Mouse (Mus musculus): ENCODE measurements around the gene Gse1.

Gse1 gene

DNA sequence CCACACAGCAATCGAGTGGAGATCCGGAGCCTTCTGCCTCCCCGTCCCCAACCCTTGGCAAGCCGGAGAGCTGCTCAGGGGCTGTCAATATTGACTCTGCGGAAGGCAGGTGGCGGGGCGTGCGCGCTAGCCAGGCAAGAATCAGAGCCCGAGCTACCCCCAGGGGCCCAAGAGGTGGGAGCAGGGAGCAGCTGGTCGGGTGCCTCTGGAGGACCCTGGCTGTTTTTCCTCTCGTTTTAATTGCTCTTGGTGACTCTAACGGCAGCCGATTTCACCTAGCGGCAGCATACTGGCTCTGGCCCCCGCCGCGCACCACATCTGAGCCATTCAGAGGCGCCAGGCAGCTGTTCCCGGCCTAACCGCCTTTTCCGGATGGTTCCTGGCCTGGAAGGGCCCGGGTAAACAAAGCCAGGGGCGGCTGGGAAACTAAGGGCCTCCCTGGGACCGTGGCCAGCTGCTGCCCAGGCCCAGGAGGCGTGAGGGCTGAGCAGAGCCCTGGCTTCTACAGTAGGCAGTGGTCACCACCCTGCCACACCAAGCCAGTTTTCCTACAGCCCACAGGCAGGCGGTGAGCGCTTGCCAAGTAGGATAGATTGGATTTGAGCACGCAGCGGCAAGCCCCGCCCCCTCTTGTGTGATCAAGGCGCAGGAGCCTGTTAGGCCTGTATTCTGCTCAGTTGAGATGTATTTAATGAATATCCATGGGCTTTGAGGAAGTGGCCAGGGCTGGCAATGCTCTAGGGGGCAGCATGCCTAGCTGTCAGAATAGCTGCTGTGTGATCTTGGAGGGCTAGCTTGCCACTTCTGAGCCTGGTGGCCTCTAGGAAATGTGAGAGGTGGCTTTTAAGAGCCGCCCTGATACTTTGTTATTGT, 188.5 kb downstream of the Gse1 start:
- CTCF ChIA-PET, result interaction anchor here (0.5 to 1.4 kb wide), 2 partner anchors 18 to 127 kb away, joined by 3 to 4 read pairs; no protein-coding TSS in a partner anchor

DNA sequence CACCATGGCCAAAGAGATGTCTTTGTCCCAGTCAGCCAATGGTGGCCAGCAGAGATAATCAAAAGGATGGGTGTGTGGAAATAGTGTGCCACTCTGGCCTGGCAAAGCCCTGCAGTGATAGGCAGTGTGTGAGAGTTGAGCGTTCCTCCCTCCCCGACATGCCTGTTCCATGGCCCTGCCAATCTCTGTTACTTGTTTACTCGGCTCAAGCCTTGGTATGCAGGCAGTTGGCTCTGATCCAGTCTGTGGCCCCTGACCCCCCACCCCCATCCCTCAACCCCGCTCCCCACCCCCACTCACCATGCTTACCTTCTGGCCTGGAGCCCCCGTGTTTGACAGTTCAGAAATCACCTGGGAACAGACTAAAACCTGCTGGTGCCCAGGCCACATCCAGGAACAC, 189.9 kb downstream of the Gse1 start:
- CTCF ChIA-PET, result no interaction called here

DNA sequence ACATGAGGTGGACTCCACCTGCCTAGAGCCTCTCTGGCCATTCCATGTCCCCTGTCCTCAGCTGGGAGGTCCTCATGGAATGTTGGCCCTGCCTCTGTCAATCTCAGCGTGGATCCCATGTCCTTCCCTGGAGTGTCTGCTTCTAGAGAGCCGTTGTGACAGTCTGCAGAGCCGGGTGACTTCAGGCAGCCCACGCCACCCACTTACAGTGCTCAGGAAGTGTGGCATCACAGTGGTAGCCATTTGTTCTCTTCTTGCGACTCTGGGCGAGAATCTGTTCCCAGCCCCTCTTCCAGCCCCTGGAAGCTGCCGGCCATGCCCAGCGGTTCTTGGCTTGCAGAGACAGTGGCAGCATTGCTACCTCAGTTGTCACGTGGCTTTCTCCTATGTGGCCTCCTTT, 191.4 kb downstream of the Gse1 start:
- CTCF ChIA-PET, result no interaction called here

DNA sequence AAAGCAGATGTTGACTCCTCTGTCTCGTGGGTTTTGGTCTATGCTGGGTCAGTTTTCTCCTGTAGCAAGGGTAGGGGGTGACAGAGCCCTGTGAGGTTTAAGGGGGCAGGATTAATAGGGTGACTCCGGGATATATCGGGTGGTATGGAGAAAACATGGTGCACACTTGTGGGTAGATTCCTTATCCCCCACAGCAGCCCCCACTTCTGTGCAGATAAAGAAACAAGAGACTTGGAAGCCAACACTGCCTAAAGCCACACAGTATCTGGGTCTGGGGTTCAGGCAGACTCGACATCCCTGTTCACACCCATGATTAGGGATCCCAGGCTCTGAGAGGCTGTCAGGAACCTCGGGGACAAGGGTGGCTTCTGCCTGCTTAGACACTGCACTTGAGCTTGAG, 192.0 kb downstream of the Gse1 start:
- CTCF ChIA-PET, result interaction anchor here (0.6 kb wide), 1 partner anchor 115 kb away, joined by 7 read pairs; no protein-coding TSS in a partner anchor

DNA sequence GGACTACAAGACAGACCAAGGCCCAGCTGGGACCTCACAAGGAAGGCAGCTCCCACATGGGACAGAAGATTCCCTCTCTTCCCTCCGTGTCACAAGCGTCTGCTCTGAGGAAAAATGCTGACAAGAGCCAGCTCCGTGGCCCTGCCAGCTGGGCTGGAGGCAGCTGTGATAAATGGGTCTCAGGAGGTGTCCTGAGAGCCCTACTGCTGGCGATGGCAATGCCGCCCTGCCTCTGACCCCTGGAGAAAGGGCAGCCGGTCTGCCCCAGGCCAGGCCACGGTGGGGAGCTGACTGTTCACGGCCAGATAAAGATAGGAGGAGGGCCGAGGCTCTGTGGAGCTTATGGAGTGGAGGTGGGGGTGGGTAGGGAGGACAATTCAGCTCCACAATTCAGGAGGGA, 193.4 kb downstream of the Gse1 start:
- CTCF ChIA-PET, result interaction anchor here (0.6 kb wide), 2 partner anchors 121 to 134 kb away, joined by 3 to 4 read pairs; no protein-coding TSS in a partner anchor

DNA sequence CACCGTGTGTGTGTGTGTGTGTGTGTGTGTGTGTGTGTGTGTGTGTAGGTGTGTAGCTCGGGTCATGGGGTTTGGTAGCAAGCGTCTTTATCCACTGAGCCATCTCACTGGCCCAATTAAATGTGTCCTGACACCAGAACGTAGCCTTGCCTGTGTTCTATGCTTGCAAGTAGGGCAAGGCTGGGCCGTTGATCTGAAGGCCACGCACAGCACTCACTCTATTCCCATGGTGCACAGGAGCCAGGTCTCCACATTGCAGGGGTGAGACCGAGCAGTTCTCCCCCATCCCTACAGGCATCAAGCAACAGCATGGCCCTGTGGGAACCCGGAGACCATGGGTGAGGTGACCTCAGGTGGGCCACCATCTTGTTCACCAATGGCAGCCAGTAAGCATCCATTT, 194.0 kb downstream of the Gse1 start:
- CTCF ChIA-PET, result interaction anchor here (0.6 kb wide), 1 partner anchor 121 kb away, joined by 3 read pairs; no protein-coding TSS in a partner anchor

DNA sequence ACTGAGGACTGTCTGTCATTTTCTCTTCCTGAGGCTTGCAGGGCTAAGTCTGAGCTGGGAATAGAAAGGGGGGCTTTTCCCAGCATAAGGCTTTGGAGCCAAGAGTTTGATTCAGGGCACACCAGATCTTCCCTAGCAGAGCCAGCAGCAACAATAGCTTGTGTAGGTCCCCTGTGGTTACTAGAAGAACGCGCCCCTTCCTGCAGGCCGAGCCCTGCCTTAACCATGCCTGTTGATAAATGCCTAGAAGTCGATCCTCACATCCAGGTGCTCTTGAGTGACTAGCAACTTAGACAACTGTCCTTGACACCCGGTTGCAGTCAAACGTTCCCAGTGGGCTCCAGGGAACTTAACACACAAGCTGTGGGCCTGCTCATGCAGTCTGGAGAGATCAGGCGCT, 195.3 kb downstream of the Gse1 start:
- CTCF ChIA-PET, result no interaction called here

DNA sequence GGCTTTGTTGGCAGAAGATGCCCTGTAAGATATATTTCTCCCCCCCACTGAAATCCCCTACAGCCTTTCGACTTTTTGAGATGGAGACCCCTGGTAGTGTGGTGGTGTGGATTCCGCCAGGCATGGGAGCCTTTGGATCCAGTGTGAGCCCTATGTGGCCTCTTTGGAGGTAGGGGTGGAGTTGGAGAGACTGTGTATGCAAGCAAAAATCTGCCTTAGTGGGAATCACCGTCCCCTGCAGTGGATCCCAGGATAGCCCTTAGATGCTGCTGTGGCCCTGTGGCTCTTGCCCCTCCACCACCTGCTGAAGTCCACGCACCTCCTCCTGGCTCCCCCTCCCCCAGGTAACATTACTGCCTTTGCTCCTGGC, 196.6 kb downstream of the Gse1 start:
- CTCF ChIA-PET, result no interaction called here

DNA sequence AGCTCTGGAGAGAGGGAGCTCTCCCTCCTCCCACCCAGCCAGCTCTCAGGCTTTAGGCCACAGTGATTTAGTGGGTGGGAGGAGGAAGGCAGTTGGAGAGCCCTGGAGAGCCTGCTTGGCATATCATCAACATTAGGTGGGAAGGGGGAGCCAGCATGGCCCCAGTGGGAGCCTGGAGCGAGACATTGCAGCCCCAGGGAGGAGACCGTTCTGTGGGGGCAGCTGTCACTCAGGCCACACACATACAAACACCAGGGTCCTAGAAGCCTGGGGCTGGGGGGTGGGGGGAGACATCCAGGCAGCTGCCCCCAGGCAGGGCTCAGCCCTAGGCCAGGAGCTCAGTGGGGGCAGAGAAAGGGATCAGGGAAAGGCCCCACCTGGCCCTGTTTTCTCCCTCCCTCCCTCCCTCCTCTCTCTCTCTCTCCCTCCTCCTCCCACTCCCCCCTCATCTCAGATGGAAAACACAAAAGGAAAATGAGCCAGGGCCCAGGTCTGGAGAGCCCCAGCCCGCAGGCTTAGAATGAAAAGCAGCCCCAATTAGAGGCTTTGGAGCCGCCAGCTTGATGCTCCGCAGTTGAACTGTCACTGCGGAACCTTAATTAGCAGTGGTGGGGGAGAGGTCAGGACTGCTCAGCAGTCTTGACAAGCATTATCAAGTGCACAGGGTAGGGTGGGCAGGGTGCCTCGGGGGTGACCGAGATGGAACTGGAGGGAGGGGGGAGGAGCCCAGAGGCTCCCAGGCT, 197.1 kb downstream of the Gse1 start:
- CTCF ChIA-PET, result no interaction called here

DNA sequence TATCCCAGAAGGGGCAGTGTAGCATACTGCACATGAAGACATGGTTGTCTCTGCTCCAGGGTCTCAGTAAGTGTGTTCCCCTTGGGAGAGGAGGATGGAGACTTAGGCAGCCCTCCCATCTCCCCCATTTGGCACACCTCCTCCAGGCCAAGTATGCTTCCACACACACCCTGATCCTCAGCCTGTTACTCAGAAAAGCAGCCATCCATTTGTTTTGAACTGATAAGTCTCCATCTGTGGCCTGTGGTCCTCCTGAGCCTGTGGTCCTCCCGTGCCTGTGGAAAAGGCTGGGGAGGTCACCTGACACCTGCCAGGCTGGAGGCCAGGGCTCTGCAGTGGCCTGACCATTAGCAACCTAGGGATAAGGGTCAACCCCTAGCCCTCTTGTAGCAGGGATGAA, 197.8 kb downstream of the Gse1 start:
- CTCF ChIA-PET, result no interaction called here

DNA sequence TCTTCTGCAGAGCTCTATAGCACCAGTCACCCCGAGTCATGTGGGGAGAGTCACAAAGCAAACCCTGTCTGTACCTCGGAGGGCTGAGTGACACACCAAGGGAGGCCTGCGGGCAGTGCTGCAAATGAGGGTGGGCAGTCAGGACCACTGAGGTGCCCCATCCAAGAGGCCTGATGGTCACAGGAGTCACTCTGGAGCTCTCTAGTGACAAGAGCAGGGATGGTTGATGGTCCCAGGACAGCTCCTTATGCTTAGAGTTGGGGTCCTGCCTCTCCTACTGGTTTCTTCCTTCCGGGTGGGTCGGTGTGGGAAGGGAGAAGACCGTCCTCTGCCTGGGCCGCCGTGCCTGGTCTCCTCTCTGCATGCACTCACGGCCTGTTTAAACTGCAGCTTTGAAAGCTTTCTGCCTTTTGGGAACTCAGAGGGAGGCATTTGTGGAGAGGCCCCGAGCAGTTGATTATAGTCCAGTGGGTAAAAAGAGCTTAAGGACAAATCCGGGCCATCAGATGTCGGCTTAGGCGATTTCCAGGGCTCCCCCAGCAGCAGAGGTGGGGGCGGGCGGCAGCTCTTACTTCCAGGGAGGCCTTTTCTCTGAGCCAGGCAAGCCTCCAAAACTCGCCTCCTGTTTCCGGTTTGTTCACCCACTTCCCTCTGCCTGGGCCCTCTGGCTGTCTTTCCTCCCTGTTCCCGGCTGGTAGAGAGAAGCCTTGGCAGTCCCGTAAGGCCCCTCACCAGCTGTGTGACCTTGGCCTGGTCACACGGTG, 198.5 kb downstream of the Gse1 start:
- CTCF ChIA-PET, result no interaction called here

DNA sequence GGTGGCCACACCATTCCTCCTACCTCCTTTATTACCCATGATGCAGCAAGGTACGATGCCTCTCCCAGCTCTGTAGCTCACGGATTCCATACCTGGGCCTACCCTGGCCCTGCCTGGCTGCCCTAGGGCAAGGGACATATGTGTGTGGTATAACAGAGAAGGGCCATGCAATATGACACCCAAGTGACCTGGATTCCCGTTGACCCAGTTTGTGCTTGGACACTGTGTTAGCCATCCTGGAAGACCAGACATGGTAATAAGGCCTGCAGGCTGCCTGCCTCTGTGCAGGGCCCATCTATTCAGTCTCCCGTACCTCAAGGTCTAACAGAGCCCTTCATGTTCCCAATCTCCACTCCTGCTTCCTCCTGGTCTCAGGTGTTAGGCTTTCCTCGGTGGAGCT, 200.2 kb downstream of the Gse1 start:
- CTCF ChIA-PET, result interaction anchor here (1.4 kb wide), 1 partner anchor 18 kb away, joined by 3 read pairs; no protein-coding TSS in a partner anchor

DNA sequence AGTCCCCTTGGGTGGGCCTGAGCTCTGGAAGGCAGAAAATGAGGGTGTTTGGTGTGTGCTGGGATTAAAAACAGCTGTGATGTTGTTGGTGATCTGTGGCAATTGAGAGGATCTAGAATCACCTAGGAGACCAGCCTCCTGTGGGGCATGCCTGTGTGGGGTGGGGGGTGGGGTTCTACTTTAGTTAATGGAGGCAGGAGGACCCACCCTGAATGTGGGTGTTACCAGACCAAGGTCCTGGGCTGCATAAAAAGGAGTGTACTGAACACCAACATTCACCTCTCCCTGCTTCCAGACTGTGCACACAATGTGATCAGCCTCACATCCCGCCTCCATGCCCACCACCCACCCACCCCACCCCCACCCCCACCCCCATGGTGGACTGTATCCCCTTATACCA, 200.9 kb downstream of the Gse1 start:
- CTCF ChIA-PET, result interaction anchor here (1.4 kb wide), 1 partner anchor 18 kb away, joined by 3 read pairs; no protein-coding TSS in a partner anchor

DNA sequence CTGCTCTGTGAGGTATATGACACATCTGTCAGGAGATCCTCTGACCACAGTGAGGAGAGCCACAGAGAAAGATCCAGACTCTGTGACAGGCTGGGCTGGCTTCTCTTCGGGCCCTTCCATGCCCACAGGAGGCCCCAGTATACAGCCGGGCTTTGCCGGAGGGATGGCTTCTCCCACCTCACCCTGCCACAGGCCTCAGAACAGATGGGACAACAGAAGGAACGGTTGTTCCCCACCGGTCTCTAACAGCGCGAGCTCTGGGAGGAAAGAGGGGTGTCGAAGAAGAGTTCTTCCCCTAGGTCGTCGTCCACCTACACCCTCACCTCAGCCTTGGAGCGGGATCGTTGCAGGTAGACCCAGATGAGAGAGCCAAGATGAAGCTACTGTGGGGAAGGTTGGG, 202.8 kb downstream of the Gse1 start:
- CTCF ChIA-PET, result no interaction called here

DNA sequence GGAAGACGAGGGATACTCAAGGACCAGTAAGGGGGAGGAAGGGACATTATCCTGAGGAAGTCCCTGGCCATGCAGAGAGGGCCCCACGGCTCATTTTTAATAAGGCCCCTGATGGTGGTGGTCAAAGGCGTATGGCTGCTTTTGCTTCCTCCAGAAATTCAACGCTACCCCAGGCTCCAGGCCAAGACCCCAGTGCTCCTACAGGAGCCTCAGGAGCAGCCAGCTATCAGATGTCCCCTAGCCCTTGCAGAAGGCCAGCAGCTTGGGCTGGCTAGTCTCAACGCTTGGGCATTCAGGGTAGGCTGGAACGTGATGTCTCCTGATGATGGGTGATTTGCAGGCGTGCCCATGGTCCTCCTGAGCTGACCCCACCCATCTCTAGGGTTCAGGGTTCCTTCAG, 204.2 kb downstream of the Gse1 start:
- CTCF ChIA-PET, result no interaction called here

DNA sequence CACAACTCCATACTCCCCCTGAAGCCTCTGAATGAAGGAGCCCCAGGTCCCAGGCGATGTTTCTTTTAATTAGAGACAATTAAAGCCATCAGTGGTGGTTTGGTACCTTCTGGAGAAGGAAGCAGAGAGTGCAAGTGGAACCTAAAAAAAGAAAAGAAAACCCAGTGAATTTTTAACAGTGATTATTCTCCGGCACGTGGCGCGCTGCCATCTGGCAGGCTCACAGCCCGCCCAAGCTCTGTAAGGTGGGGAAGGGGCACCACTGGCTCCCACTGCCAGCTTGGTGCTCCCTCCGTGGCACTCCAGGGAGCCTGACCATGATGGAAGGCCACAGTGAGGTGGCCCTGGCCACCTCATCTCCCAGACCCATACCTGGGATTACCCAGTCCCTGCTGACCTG, 204.9 kb downstream of the Gse1 start:
- CTCF ChIA-PET, result interaction anchor here (0.6 kb wide), 1 partner anchor 117 kb away, joined by 5 read pairs; no protein-coding TSS in a partner anchor

DNA sequence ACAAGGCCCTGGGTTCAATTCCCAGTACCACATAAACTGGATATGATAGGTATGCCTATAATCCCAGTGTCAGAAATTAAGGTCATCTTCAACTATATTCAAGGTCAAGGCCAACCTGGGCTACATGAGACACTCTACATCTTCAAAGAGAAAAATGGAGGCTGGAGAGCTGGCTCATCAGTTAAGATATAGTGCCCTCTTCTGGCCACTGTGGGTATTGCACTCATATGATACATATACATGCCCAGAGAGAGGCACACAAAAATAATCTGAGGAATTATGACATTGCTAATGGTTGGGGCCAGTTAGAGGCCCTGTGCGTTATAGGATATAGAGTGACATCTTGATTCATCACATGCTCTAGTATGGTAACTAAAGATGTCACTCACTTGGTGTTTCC, 205.5 kb downstream of the Gse1 start:
- CTCF ChIA-PET, result interaction anchor here (0.6 kb wide), 1 partner anchor 118 kb away, joined by 5 read pairs; no protein-coding TSS in a partner anchor

DNA sequence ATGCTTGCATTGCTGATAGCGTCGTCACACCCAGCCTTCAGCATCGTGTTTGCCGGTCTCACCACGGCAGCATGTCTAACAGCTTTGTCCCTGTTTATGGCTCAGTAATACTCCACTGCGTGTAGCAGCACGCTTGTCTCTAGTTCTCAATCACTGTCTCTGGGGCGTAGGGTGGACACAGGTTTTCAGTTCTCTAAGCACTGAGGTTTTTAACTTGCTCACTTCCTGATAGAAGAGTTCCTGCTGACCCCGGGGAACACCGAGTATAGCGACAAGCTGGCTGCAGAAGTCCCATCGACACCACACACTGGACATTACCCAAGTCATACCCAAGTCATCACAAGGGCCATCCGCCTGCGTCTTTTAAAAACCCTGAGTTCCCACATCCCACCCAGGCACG, 207.5 kb downstream of the Gse1 start:
- CTCF ChIA-PET, result no interaction called here

DNA sequence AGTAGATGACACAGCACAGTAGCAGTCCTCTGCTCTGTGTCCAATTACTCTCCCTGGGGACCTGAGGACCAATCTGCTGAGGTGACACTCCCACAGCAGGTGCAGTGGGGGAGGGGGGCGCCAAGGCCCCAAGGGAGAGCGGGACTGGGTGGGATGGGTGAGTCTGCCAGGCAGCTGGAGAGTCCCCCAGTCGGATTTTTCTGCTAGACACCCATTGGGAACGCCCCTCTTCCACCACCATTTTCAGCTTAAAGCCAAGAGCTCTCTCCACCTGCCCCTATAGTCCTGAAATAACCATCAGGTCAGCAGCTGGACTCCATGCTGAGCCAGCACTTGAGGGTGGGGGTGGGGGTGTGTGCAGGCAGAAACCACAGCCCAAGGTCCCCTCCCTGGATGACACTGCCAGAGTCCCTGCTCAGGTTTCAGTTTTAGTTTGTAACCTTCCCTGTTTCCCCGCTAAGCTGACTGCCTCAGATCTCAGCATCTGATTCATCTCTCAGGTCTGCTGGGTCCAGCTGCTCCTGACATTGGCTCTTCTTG, 208.3 kb downstream of the Gse1 start:
- CTCF ChIA-PET, result no interaction called here

DNA sequence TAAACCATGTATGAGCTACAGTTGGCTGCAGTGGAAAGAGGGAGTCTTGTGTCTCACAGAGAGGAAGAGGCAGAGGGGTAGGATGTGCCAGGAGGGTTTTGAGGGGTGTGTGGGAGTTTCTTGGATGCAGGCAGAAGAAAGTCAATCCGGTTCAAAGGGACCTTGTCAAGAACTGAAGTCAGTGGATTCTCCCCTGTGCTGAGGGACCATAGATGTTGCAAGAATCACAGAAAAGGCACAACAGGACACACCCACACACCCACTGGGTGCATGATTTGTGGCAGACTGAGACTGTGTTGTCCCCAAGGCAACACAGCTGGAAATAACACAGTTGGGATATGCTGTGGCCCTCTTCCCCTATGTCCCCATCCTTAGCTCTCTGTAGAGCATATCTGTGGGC, 209.0 kb downstream of the Gse1 start:
- CTCF ChIA-PET, result no interaction called here

DNA sequence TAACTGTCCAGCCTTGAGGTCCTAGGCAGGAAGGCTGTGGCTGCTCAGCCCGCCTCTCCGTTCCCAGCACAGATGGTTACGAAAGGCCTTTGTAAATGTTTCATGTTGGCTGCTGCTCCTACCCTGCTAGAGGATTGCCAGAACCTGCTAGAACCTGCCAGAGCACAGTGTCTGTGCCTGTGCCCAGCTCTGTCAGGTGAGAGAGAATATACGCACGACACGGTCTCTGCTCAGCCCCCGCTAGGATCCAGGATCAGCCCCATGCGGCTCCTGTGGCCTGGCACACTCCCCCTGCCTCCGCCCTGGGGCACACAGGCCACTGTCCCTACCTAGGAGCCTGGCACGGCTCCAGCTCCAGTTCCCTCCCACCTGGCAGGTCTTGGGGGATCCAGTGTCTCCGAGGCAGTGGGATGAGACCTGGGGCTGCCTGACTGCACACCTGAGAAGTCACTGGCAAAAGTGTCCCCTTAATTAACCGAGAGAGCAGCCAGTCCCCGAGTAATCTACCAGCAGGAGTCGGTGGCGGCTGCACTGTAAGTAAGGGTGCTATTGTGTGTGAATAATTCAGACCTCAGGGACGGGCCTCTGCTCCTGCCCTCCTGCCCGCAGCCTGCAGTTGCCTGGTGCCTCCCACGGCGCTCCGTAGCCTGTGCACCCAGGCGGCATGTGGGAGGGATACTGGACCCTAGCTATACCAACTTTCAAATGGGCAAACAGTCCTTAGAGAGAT, 209.6 kb downstream of the Gse1 start:
- CTCF ChIA-PET, result no interaction called here
